Mouse (Mus musculus): Measurements from ENCODE around the gene Cyfip2.

Cyfip2 gene

GRCm38 (mm10) chr11:46236976-46237375 is 75.7 kb downstream of the Cyfip2 start:
- in situ Hi-C loops (cut with MseI, MboI) = no loop called here

GRCm38 (mm10) chr11:46235334-46235733 is 77.3 kb downstream of the Cyfip2 start, which contains the start of gene Fndc9:
Gene Fndc9, plus strand, starts transcription at chr11:46235531.
- in situ Hi-C loops (cut with MseI, MboI) = no loop called here

DNA sequence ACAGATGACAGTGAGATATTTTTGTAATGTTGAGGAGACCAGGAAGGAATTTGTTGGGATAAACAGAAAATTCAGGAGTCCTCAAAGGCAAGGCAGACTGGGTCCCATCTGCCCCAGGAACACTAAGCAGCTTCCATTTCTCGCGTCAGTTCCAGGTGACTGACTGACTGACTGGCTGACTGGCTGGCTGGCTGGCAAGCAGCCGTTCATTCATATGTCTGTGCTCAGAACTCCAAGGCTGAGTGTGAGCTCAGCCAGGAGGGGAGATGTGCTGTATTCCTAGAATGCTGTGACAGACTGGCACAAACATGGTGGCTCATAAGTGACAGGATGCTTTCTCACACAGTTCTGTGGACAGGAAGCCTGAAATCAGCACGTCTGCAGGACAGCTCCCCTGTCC is 78.7 kb downstream of the Cyfip2 start:
- in situ Hi-C loops (cut with MseI, MboI) = no loop called here

DNA sequence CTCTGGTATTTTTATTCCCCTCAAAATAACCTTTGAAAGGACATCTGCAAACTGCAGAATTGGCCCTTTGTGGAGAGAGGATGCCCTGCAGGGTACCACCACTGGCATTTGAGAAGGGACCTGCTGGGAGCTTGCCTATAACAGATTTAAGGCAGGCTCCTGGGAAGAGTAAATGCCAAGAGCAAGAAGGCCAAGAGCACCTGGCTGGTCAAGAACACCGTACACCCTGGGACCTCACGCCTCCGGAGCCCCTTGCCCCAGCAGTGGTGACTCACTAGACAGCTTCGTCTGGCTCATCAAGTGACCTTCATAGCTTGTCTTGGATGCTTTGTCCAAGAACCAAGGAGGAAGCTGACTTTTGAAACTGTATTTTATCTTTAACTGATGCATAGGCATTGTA is 79.9 kb downstream of the Cyfip2 start:
- in situ Hi-C loops (cut with MseI, MboI) = no loop called here

DNA sequence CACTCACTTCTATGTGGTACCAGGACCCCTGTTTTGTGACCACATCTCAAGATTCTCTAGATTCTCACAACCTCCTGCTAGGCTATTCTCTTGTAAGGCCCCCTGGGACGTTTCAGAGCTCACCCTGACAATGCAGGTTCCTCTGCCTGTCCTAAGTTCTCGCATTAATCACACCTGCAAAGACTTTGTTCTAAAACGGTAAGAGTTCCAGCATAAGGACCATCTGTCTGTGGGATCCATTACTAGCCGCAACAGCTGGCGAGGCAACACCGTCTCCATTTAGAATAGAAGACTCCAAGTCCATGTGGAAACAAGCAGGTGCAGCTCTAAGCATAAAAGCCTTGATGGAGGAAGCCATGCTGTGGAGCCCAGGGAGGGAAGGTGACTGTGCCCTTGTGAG is 82.5 kb downstream of the Cyfip2 start:
- in situ Hi-C loops (cut with MseI, MboI) = no loop called here

DNA sequence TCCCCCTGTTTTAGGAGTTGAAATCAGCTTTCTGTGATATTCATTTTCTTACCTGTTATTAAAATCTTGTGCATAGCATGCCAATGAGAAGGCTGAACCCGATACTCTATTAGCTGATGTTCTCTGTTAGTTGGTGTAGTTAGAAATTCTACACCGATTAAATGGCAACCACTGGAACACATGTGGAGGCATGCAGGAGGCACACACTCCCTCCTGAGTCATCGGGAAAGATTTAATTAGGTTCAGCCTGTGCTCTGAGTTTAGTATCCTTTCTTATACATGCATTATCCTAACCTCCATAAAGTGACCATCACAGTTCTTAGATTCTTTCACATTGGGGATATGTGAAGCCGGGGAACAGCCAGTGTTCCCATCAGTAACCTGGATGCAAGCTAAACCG is 87.3 kb downstream of the Cyfip2 start:
- in situ Hi-C loops (cut with MseI, MboI) = no loop called here

DNA sequence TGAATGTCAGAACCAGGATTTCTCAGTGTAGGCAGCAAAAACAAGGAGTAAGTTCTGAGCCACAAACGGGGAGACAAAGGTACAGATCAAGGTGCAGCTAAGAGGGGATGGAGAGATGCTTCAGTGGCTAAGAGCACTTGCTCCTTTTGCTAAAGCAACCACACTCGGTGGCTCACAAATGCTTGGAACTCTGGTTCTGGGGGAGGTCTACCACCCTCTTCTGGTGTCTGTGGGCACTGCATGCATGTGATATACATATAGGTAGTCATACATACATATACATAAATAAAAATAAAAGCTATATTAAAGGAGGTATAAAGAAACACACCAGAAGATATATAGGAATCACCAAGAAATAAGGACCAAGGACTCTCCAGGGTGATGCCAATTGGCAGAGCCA is 89.1 kb downstream of the Cyfip2 start:
- in situ Hi-C loops (cut with MseI, MboI) = no loop called here

DNA sequence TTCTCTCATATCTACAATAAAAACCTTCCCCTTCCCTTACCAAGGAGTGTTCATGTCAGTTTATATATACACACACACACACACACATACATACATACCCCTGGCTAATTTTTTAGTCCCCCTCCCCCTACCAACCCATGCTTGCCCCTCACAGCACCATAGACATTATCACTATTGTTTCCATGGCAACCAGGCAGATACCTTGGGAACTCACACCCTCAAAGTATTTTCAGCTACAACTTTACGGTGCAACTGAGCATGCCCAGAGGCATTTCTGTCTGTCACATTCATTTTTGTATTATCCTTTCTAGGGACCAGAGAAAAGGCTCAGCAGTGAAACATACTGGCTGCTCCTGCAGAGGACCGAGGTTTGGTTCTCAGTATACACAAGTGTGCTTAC is 92.4 kb downstream of the Cyfip2 start:
- in situ Hi-C loops (cut with MseI, MboI) = no loop called here

- in situ Hi-C loops (cut with MseI, MboI) = loop anchor here (10.0 kb wide), 1 partner anchor 165 kb away; the partner anchor contains the start of genes Adam19 (in 2 of the 2) and Gm12166 (in 2 of the 2)
These were observed 93.3 kb downstream of the Cyfip2 start for GRCm38 (mm10) chr11:46219380-46219779.

DNA sequence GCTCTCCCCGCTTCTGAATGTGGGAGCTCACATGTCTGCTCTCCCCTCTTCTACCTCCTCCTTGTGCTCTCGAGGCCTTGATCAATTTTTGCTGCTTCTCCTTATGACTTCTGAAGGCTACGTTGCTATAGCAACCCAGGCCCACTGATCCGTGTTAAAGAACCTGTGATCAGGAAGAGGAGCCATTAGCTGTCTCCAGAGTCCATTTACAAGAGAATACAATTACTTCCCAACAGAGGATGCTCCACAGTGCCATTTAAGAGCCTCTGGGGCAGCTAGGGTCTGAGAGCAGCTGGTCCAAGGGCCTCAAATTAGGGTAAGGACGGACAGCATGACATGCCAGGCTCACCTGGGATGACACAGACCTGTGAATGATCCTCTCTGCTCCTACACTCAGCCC is 94.1 kb downstream of the Cyfip2 start:
- in situ Hi-C loops (cut with MseI, MboI) = loop anchor here (10.0 kb wide), 1 partner anchor 164 kb away; the partner anchor contains the start of genes Adam19 (in 2 of the 2) and Gm12166 (in 2 of the 2)

- in situ Hi-C loops (cut with MseI, MboI) = loop anchor here (10.0 kb wide), 1 partner anchor 163 kb away; the partner anchor contains the start of genes Adam19 (in 2 of the 2) and Gm12166 (in 2 of the 2)
These were observed 95.0 kb downstream of the Cyfip2 start for GRCm38 (mm10) chr11:46217686-46218085.

DNA sequence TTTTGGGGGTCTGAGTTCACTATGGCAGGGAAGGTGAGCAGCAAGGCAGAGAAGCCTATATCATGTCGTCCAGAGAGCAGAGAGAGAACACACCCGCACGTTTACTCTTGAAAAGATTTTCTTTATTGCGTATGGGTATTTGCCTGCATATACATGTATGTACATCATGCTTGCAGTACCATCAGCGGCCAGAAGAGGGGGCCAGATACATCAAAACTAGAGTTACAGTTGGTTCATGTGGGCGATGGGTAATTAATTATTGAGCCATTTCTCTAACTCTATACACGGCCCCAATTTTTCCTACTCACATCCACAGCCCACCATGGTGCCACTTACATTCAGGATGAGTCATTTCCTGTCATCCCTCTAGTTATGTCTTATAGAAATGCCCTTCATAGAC is 96.0 kb downstream of the Cyfip2 start:
- in situ Hi-C loops (cut with MseI, MboI) = loop anchor here (10.0 kb wide), 1 partner anchor 162 kb away; the partner anchor contains the start of genes Adam19 (in 2 of the 2) and Gm12166 (in 2 of the 2)

DNA sequence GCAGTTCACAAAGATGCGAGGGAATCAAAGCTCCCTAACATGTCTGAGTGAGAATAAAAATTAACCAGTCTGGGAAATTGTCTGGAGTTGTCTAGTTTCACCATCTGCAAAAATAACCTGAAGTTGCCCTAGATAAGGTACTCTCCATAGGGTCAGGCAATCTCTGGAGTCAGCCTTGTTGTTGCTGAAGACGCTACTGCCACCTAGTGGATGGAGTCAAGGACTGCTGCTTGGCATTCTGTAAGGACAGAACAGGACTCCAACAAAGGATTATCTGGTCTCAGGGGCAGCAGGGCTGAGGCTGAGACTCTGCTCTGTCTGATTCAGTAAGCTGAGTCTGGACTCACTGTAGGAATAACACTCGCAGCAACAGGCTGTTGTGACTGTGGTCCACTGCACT is 97.3 kb downstream of the Cyfip2 start:
- in situ Hi-C loops (cut with MseI, MboI) = loop anchor here (10.0 kb wide), 1 partner anchor 161 kb away; the partner anchor contains the start of genes Adam19 (in 2 of the 2) and Gm12166 (in 2 of the 2)

- in situ Hi-C loops (cut with MseI, MboI) = loop anchor here (10.0 kb wide), 1 partner anchor 160 kb away; the partner anchor contains the start of genes Adam19 (in 2 of the 2) and Gm12166 (in 2 of the 2)
These were observed 98.1 kb downstream of the Cyfip2 start for GRCm38 (mm10) chr11:46214368-46215230.

DNA sequence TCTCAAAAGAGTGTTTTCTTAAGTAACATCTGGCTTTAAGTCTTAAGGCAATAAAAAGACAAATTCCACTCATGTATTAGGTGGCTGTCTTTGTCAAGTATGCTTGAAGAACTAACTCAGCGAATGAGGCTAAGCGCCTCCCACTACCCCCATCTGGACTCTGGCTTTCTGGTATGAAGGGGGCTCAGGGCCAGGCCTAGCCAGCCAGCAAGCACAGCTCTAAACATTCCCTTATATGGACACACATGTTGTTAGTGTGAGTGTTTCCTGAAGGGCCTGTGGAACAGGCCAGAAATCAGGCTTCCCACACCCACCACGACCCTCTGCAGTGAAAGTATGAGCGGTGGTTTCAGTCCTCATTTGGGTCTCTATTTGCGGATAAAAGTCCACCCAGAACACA is 98.8 kb downstream of the Cyfip2 start:
- in situ Hi-C loops (cut with MseI, MboI) = loop anchor here (10.0 kb wide), 1 partner anchor 159 kb away; the partner anchor contains the start of genes Adam19 (in 2 of the 2) and Gm12166 (in 2 of the 2)

GRCm38 (mm10) chr11:46211858-46212257 is 100.8 kb downstream of the Cyfip2 start:
- in situ Hi-C loops (cut with MseI, MboI) = loop anchor here (10.0 kb wide), 1 partner anchor 157 kb away; the partner anchor contains the start of genes Adam19 (in 2 of the 2) and Gm12166 (in 2 of the 2)

- in situ Hi-C loops (cut with MseI, MboI) = loop anchor here (10.0 kb wide), 1 partner anchor 155 kb away; the partner anchor contains the start of genes Adam19 (in 2 of the 2) and Gm12166 (in 2 of the 2)
These were observed 102.8 kb downstream of the Cyfip2 start for GRCm38 (mm10) chr11:46209884-46210283.

DNA sequence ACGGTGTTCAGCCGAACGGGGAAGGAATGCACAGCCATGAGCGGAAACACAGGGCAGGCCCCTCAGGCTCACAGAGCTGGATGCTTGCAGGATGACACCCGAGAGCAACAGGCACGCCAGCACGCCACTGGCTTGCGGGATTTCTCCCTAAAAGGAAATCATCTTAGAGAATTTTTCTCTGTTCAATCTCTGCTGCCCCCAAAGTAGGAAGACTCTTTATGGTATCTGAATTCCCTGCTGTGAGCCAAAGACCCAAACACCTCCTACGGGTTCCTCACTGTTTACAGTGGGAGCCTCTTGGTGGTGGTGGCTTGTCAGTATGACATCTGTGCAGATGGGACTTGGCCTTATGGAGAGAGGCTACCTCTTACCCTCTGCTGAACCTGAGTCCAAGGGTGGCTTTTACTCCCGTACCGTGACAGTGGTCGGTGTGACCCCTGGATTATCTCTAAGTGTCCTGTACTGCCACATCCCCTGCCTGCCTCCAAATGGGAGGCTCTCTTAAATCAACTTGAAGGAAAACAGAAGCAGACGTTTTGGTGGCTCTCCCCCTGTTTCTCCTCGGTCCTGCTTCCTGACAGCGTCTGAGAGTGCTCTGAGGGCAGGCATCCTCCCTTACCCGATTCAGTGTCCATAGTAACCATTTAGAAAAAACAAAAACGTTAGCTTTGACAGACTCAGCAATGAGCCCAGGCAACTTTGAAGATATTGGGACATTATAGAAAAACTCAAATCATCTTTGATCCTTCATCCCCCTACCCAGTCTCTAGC is 106.8 kb downstream of the Cyfip2 start:
- in situ Hi-C loops (cut with MseI, MboI) = no loop called here

DNA sequence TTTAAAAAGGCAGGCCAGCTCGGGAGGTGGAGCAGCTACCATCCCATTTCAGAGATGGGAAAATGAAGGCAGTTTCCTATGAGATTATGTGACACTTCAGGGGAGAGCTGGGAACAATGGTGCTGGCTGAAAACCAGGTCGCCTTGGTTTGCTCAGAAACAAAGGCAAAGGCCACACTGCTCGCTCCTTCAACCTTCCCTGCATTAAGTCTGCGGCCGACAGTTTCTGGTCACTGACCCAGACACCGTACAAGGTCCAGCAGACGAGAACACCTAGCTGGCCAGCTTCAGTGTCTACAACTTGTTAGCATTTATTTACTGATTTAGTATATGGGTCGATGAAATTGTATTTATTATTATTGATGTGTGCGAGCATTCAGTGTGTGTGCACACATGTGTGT is 107.8 kb downstream of the Cyfip2 start:
- in situ Hi-C loops (cut with MseI, MboI) = no loop called here

DNA sequence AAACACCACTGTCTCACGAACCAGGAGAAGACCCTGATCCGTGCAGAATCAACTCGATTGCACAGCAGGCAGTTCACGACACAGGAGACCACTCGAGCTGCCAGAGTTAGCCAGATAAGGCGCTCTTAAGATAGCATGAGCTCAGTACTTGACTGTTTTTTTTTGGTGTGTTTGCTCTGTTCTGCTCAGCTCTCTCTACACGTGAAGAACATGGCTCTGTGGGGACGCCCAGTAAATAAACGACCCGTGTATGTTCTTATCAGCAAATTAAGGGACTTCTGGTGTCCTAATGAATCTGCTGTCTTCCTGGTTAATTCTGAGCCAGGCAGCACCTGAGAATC is 110.1 kb downstream of the Cyfip2 start:
- in situ Hi-C loops (cut with MseI, MboI) = no loop called here

DNA sequence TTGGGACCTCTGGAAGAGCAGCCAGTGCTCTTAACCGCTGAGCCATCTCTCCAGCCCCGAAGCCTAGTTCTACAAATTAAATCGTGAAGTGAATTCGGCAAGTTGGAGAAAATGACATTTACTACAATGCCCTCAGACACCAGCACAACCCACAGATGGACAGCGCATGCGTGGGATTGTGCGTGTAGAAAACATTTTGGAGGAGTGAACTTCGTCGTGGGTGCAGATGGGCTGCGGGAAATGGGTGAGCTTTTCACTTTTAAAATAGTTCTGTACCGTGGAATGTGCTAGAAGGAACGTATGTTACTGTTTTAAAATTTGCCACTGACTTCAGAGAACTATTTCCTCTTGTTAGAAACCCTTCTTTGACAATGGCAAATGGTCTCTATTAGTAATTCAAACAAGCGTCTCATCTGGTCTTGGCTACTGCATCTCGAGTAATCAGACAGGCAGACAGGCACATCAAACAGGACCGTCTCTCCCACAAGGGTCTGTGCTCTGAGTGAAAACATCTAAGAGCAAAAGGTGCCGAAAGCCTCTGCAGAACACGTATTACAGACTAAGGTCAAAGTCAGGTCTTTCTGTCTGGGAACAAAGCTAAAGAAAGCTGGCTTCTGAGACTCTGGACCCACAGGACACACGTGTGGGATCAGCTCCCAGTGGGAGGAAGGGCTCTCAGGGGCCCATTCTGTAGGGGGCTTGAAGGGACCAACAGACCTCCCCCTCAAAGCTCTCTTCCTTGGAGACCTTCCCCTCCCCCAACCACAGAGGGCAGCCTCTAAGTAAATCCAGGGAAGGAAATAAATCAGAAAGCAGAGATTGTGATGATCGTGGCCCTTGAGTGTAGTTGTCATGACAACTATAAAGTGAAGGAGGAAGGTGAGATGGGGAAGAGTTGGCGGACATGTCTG is 110.8 kb downstream of the Cyfip2 start:
- in situ Hi-C loops (cut with MseI, MboI) = no loop called here
